Mouse (Mus musculus): Measurements from ENCODE around the gene Dvl1. TPM values are rescaled to one million over a fixed set of nuclear protein-coding genes. Genes with fewer than 3 reads are reported as not detected.

Gene Dvl1
- total and polyA plus RNA-seq, 3 experiments: 23.9 to 55.1 (median 25.8) TPM

GRCm38 (mm10) chr4:155883587-155883986 is 36.4 kb downstream of the Dvl1 start:
- Histone ChIP-seq H3K4me3 (replicated peaks in 1 of 3; ENCODE audit: low read depth in 2 of 3, low read length in 2 of 3, poor library complexity in 1 of 3) (no peak overlapping the region), H3K36me3 (replicated peaks in 1 of 2; ENCODE audit: control insufficient read depth in 1 of 2, insufficient read depth in 1 of 2, low read length in 1 of 2) (peaks cover 45 to 74% of the 10 kb centered on the region in 2 experiments)
- TF ChIP-seq USF1 (IDR thresholded peaks at IDR 0.05; ENCODE audit: low read depth, low read length) (no peak), ZMIZ1 (IDR thresholded peaks at IDR 0.05; ENCODE audit: low read depth, low read length) (no peak)

GRCm38 (mm10) chr4:155886330-155886729 is 39.1 kb downstream of the Dvl1 start:
- in situ Hi-C loops (cut with MboI; ENCODE audit: low pct_ligation_motif_present, low pct_unique_long_range_greater_than_20kb, low sequenced_read_pairs): no loop called here
- Histone ChIP-seq H3K4me2 (ENCODE audit: insufficient read depth, low read depth, poor library complexity, severe bottlenecking) (no peak overlapping the region), H3K36me3 (replicated peaks in 1 of 2; ENCODE audit: control insufficient read depth in 1 of 2, insufficient read depth in 1 of 2, low read length in 1 of 2) (peaks cover 49 to 79% of the 10 kb centered on the region in 2 experiments), H3K9me3 (replicated peaks; ENCODE audit: low read length) (no peaks in the 10 kb centered on the region), H3K4me1 (ENCODE audit: control insufficient read depth in 1 of 2, insufficient read depth in 2 of 2) (peaks cover 5 to 15% of the 10 kb centered on the region in 2 experiments), H3K27me3 (replicated peaks) (no peaks in the 10 kb centered on the region), H3K27ac (ENCODE audit: insufficient read depth, low read depth) (no peak overlapping the region), H3K4me3 (replicated peaks in 1 of 3; ENCODE audit: low read depth in 2 of 3, low read length in 2 of 3, poor library complexity in 1 of 3) (no peak overlapping the region), H3K79me2 (replicated peaks; ENCODE audit: control insufficient read depth, extremely low read depth, insufficient read depth, poor library complexity, severe bottlenecking) (no peaks in the 10 kb centered on the region), H3K9ac (ENCODE audit: insufficient read depth, low read depth) (no peak overlapping the region)
- TF ChIP-seq IRF4 (IDR thresholded peaks at IDR 0.05; ENCODE audit: low read depth, low read length) (no peak), JUND (conservative IDR thresholded peaks at IDR 0.05; ENCODE audit: low read depth, low read length) (no peak), MAX (IDR thresholded peaks at IDR 0.05; ENCODE audit: low read length) (no peak), RAD21 (IDR thresholded peaks at IDR 0.05; ENCODE audit: low read depth, low read length) (no peak), ZKSCAN1 (IDR thresholded peaks at IDR 0.05; ENCODE audit: borderline replicate concordance, low read depth, low read length) (no peak), RCOR1 (conservative IDR thresholded peaks at IDR 0.05; ENCODE audit: low read depth, low read length) (no peak), MEF2A (IDR thresholded peaks at IDR 0.05; ENCODE audit: borderline replicate concordance, low read depth, low read length) (no peak), HCFC1 (IDR thresholded peaks at IDR 0.05; ENCODE audit: low read depth, low read length) (no peak), UBTF (IDR thresholded peaks at IDR 0.05; ENCODE audit: low read depth, low read length) (no peak), USF1 (IDR thresholded peaks at IDR 0.05; ENCODE audit: low read depth, low read length) (no peak), ZC3H11A (IDR thresholded peaks at IDR 0.05; ENCODE audit: low read depth, low read length) (no peak), MXI1 (IDR thresholded peaks at IDR 0.05; ENCODE audit: low read depth, low read length) (no peak), NRF1 (IDR thresholded peaks at IDR 0.05; ENCODE audit: low read depth, low read length) (no peak), POLR2A (IDR thresholded peaks at IDR 0.05; ENCODE audit: low read depth, low read length) (no peak)
- no peak for DNase-seq (ENCODE audit: extremely low read depth)
- dilution Hi-C loops (cut with MboI; ENCODE audit: extremely low pct_ligation_motif_present, extremely low pct_unique_long_range_greater_than_20kb, low sequenced_read_pairs): no loop called here

More at GRCm38 (mm10) chr4:155883587-155883986, 36.4 kb downstream of the Dvl1 start:
- Histone ChIP-seq H3K4me1 (ENCODE audit: control insufficient read depth in 1 of 2, insufficient read depth in 2 of 2) (no peaks in the 10 kb centered on the region), H3K4me2 (ENCODE audit: insufficient read depth, low read depth, poor library complexity, severe bottlenecking) (no peak overlapping the region), H3K27me3 (replicated peaks) (no peaks in the 10 kb centered on the region), H3K9ac (ENCODE audit: insufficient read depth, low read depth) (no peak overlapping the region), H3K79me2 (replicated peaks; ENCODE audit: control insufficient read depth, extremely low read depth, insufficient read depth, poor library complexity, severe bottlenecking) (peaks cover 3% of the 10 kb centered on the region; the same call in 1 of the 2 replicates), H3K9me3 (replicated peaks; ENCODE audit: low read length) (no peaks in the 10 kb centered on the region), H3K27ac (ENCODE audit: insufficient read depth, low read depth) (no peak overlapping the region)
- dilution Hi-C loops (cut with MboI; ENCODE audit: extremely low pct_ligation_motif_present, extremely low pct_unique_long_range_greater_than_20kb, low sequenced_read_pairs) (no loop called here), in situ Hi-C loops (cut with MboI; ENCODE audit: low pct_ligation_motif_present, low pct_unique_long_range_greater_than_20kb, low sequenced_read_pairs) (no loop called here)
- no peak for DNase-seq (ENCODE audit: extremely low read depth)

Measured in CH12.LX (cell line).